Mouse (Mus musculus) right cerebral cortex, postnatal 10 days (tissue): ENCODE data around the gene Morf4l1.
"Not testable (repeated sequence)": the region's sequence is repeated elsewhere in the genome, so short reads cannot be mapped to it uniquely, and the experiment has no call there.

ENCODE experiments used
- DNase-seq, 2 experiments: peaks; one replicate each; pipeline ENCODE4 v3.0.0; 2021; ENCODE audit warnings: low spot score in 2 of 2

Gene Morf4l1

DNA sequence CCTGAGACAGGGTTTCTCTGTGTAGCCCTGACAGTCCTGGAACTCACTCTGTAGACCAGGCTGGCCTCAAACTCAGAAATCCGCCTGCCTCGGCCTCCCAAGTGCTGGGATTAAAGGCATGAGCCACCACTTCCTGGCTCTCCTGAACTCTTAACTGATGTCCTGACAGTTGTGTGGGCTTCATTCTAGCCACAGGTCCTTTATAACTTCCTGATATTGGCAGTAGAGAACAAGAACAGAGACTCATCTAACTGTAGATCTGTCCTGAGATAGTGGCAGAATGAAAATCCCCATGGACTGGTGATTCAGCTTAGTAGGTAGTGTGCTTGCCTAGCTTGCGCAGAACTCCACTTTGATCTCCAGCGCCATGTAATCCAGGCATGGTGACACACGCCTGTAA, 53.6 kb downstream of the Morf4l1 start:
- DNase-seq = not testable (repeated sequence)

- no peak for DNase-seq
Measured at GRCm38 (mm10) chr9:90060574-90060875, 54.0 kb downstream of the Morf4l1 start.

DNA sequence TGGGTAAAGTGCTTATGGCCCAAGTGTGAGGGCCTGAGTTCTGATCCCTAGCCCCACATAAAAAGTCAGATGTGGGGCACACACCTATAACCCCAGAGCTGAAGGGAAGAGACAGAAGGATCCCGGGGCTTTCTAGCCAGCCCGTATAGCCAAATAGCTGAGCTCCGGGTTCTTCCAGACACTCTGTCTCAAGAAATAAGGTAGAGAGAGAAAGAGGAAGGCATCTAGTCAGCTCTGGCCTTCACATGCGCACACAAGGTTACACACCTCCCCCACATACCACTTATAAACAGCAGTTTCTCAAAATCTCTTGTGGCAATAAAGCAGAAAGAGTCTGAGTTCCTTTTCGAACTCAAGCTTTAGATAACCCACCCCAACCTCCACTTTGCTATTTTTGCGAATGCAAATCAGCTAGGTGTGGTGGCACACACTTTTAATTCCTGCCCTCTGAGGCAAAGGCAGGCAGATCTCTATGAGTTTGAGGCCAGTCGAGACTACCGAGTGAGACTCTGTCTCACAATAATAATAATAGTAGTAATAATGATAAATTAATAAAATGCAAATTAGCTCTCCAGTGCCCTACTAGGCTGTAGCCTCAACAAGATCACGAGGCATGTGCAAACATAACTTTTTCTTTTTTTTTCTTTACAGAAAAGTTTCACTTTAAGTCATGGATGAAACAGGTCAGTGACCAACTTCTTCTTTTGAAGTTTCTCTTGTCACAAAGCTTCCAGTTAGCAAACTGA, 54.6 kb downstream of the Morf4l1 start:
- DNase-seq = no peak

DNA sequence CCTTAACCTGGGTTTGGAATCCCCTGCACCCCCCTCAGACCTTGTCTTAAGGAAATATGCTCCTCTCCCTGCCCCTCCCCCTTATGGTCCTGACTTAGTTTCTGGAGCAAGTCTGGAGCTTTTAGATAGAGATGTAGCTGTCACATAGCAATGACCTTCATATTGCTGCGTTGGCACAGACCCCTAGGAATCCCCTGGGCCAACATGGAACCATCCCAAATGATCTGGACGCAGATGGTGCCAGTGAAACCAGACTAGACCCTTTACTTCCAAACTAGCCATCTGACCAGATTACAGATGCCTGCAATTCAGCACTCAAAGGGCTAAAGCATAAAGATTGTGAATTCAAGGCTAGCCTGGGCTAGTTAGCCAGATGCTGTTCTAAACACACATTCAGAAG, 57.9 kb downstream of the Morf4l1 start:
- no peak for DNase-seq

DNA sequence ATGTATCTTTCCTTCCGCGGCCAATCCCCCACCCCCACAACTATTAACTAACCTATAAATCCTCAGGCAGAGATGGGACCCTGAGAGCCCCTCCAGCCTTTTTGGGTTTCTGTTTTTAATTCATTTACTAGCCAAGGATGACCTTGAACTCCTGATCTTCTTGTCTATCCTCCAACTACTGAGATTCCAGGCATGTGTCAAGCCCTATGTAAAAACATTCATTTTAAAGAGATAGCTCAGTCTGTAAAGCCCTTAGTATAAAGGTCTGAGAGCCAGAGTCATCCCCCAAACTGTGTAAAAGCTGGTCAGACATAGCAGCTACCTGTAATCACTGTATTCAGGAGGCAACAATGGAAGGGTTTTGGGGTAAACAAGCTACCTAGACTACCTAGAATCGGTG, 58.7 kb downstream of the Morf4l1 start:
- DNase-seq = no peak

DNA sequence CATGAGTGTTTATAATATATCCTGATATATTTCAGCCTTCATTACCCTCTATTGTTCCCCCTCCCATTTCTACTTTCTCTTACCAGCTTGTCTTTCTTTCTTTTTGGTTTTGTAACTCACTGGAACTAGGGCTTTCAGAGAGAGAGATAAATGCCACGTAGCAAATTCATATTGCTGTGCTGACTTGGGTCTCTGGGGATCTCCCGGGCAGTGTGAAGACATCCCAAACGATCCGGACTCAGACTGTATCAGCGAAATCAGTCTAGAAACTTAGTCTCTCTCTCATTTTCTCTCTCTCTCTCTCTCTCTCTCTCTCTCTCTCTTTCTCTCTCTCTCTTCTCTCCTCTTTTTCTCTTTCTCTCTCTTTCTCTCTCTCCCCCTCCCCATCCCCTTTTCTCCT, 59.2 kb downstream of the Morf4l1 start:
- DNase-seq = no peak

DNA sequence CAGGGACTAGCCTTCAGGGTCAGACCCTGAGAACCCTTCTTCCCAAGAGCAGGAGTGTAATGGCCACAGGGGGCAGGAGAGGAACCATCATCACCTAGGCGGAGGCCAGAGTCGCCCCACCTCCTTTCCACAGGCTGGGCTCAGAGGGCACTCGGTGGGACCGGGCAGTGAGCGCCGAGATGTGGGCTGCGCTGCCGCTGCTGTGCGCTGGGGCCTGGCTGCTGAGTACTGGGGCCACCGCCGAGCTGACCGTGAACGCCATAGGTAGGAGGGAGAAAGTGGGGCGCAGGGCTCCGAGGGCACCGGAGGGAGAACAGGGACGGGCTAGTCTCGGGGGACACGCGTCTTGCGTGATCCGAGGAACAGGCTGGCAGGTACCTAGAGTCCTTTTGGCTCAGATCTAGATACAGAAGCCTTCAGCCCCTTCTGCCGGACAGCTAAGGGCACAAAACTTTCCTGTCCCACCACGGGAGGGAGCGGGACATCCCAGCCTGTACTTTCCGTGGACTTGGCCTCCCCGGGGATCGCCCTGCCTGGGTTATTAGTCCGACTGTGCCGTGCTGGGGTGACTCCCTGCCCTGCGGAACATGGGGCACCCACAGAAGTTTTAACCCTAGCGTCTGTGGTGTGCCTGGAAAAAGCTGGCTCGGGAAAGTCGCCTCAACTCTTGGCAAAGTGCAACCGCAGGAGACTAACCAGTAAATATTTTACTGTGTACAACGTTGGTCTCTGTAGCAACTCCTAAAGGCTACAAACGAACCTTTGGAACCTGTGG, 60.0 kb downstream of the Morf4l1 start:
- peak; percentile 38 for DNase-seq

GRCm38 (mm10) chr9:90053852-90054251, 60.7 kb downstream of the Morf4l1 start, which contains the start of gene Ctsh:
Gene Ctsh (plus strand): TSS chr9:90054152.
- DNase-seq = no peak

DNA sequence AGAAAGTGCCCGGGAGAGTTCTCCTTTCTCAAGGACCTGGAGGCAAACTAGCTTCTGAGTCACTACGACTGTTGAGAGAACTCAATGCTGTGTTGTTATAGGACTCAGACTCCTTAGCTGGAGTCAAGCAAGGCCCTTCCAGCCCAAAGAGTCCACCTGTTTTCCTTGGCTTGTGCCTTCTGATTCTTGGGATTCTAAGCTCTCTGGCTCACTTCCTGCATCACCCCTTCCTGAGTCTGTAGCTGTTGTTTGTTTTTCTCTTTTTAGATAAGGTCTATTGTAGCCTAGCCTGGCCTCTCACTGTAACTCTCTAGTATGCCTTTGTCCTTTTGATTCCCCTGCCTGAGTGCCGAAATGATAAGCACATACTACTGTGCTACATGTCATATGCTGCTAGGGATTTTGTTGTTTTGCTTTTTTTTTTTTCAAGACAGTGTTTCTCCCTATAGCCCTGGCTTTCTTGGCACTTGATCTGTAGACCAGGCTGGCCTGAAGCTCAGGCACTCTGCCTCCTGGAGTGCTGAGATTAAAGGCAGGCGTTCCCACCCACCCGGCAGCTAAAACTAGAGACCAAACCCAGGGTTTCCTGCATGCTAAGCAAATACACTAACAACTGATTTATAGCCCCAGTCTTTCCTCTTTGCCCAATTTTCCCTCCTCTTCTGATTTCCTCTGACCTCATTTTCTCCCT, 66.5 kb downstream of the Morf4l1 start:
- DNase-seq = no peak

- DNase-seq = no peak
Measured at GRCm38 (mm10) chr9:90045191-90045590, 69.4 kb downstream of the Morf4l1 start.

DNA sequence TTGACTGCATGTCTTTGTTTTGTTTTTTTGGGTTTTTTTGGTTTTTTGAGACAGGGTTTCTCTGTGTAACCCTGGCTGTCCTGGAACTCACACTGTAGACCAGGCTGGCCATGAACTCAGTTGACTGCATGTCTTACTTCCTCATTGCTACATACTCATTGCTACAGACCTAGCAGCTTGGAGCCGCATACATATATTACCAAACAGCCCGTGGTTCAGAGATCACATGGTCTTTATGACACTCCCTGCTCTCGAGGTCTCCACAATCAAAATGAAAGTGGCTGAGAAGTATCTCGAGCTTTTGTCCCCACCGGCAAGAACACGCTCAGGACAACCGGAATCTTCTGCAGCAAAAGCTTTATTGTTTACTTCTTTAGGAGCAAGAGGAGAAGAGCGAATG, 71.7 kb downstream of the Morf4l1 start:
- not testable (repeated sequence) for DNase-seq
